In genomic region chr2:180276385-180276784, GRCm38 (mm10) we compare ENCODE assay signal across 13 mouse cellular contexts. TPM values are rescaled to one million over a fixed set of nuclear protein-coding genes. Genes with fewer than 3 reads are reported as not detected.
DNase-seq lines count a peak whose midpoint lies in the region; ATAC-seq and TF ChIP-seq lines count a peak whose summit lies in the region.
"Had no signal": no experiment of that assay in that cellular context is flagged by ENCODE, and none has a peak within 500 bp of the region (broad histone marks: within the 10 kb centered on the region; RNA-seq: fewer than 3 reads in every experiment).

No protein-coding gene starts in this region.

- no peak for TF ChIP-seq CTCF in bone marrow, adult 2 months (IDR thresholded peaks at IDR 0.05; ENCODE audit: control insufficient read depth, insufficient read depth, low read length)

- H3K36me3 ChIP-seq in kidney, embryonic 15.5 days: no peaks in the 10 kb centered on the region
- H3K36me3 ChIP-seq in liver, embryonic 15.5 days (replicated peaks): no peaks in the 10 kb centered on the region

- no peak overlapping the region for H3K27ac ChIP-seq in kidney, embryonic 15.5 days
- peak overlapping the region; percentile 57 for H3K27ac ChIP-seq in bone marrow, adult 2 months (ENCODE audit: control insufficient read depth, insufficient read depth, low read depth, low read length, poor library complexity)
- H3K27ac ChIP-seq in liver, embryonic 15.5 days (replicated peaks): 0 out of 2 replicates have a peak overlapping the region, but pooled peaks have one; percentile 10
- H3K27ac ChIP-seq: forebrain, embryonic 13.5 days had no signal

- no peak for ATAC-seq in kidney, embryonic 15.5 days (replicated peaks; ENCODE audit: low FRiP score)
- ATAC-seq in liver, embryonic 15.5 days (ENCODE audit: insufficient read depth): no peak

- H3K27me3 ChIP-seq in kidney, embryonic 15.5 days: peaks cover 5% of the 10 kb centered on the region
- H3K27me3 ChIP-seq in liver, embryonic 15.5 days: peaks cover 11% of the 10 kb centered on the region; the same call in 1 of the 2 replicates

- no peak overlapping the region for H3K4me3 ChIP-seq in kidney, embryonic 15.5 days (replicated peaks)
- no peak overlapping the region for H3K4me3 ChIP-seq in bone marrow, adult 2 months (replicated peaks; ENCODE audit: control insufficient read depth, low read depth, low read length)
- H3K4me3 ChIP-seq in liver, embryonic 15.5 days (replicated peaks): 0 out of 2 replicates have a peak overlapping the region, but pooled peaks have one; percentile 2
- H3K4me3 ChIP-seq: forebrain, embryonic 13.5 days had no signal

- peak overlapping the region; percentile 13; the same call in 1 of the 2 replicates for H3K4me2 ChIP-seq in kidney, embryonic 15.5 days
- H3K4me2 ChIP-seq in liver, embryonic 15.5 days: peak overlapping the region; percentile 61

- H3K9ac ChIP-seq in kidney, embryonic 15.5 days: no peak overlapping the region
- 0 out of 2 replicates have a peak overlapping the region, but pooled peaks have one; percentile 13 for H3K9ac ChIP-seq in liver, embryonic 15.5 days
- H3K9ac ChIP-seq: forebrain, embryonic 13.5 days had no signal

- WGBS in kidney, embryonic 15.5 days: 46% methylated on average over 4 of the region's 4 CpGs
- WGBS in bone marrow, adult 2 months: 12% methylated on average over 4 of the region's 4 CpGs
- 11% methylated on average over 4 of the region's 4 CpGs for WGBS in liver, embryonic 15.5 days (ENCODE audit: insufficient replicate concordance)

- peak; percentile 23 for DNase-seq in cerebellum, adult 9-11 months
- no peak for DNase-seq in cerebellum, postnatal 25 days
- no peak for DNase-seq in kidney, postnatal 10 days
- no peak for DNase-seq in thymus, adult 18-20 months
- DNase-seq in MN1 (ENCODE audit: low spot score): no peak

- H3K9me3 ChIP-seq in kidney, embryonic 15.5 days (replicated peaks): no peaks in the 10 kb centered on the region
- H3K9me3 ChIP-seq in liver, embryonic 15.5 days (replicated peaks): no peaks in the 10 kb centered on the region
- H3K9me3 ChIP-seq: forebrain, embryonic 13.5 days; G1E had no signal

- no peak for TF ChIP-seq POLR2A in bone marrow, adult 2 months (IDR thresholded peaks at IDR 0.05; ENCODE audit: borderline replicate concordance, control insufficient read depth, low read depth, low read length)

- peaks cover 40% of the 10 kb centered on the region for H3K4me1 ChIP-seq in kidney, embryonic 15.5 days
- H3K4me1 ChIP-seq in bone marrow, adult 2 months (ENCODE audit: control insufficient read depth, insufficient read depth, low read length): peaks cover 13% of the 10 kb centered on the region; the same call in 1 of the 2 replicates
- H3K4me1 ChIP-seq in liver, embryonic 15.5 days (replicated peaks): peaks cover 50% of the 10 kb centered on the region

RNA-seq across cellular contexts. Expression of gene Cables2, which starts 3.1 kb away (rescaled TPM):
- polyA plus RNA-seq in kidney, embryonic 15.5 days (2015; fragmentation: Nextera tagmentation; extraction: Ambion mirVana): 11.8 and 12.3 TPM in 2 replicates
- polyA plus RNA-seq in bone marrow, adult 2 months (2011; ENCODE audit: insufficient read depth, insufficient read length, low replicate concordance, missing spikeins): 12.2 and 16.3 TPM in 2 replicates
- polyA plus RNA-seq in liver, embryonic 15.5 days (2015; fragmentation: Nextera tagmentation; extraction: Ambion mirVana): 3.4 and 3.5 TPM in 2 replicates

RNA-seq across cellular contexts. Expression of gene Rbbp8nl, which starts 13.3 kb away (rescaled TPM):
- 0.84 and 0.87 TPM in 2 replicates for polyA plus RNA-seq in kidney, embryonic 15.5 days (2015; fragmentation: Nextera tagmentation; extraction: Ambion mirVana)
- not detected in 2 replicates for polyA plus RNA-seq in bone marrow, adult 2 months (2011; ENCODE audit: insufficient read depth, insufficient read length, low replicate concordance, missing spikeins)
- not detected in 2 replicates for polyA plus RNA-seq in liver, embryonic 15.5 days (2015; fragmentation: Nextera tagmentation; extraction: Ambion mirVana)
- polyA plus RNA-seq: adrenal gland, adult 2 months; forebrain, embryonic 13.5 days; G1E; inflammation-experienced regulatory T-cells, adult 6 months; midbrain, embryonic 16.5 days had no signal

RNA-seq across cellular contexts. Expression of gene Rps21, which starts 19.2 kb away (rescaled TPM):
- polyA plus RNA-seq in kidney, embryonic 15.5 days (2015; fragmentation: Nextera tagmentation; extraction: Ambion mirVana): 637 and 713 TPM in 2 replicates
- 1,144 and 1,728 TPM in 2 replicates for polyA plus RNA-seq in bone marrow, adult 2 months (2011; ENCODE audit: insufficient read depth, insufficient read length, low replicate concordance, missing spikeins)
- 223 and 320 TPM in 2 replicates for polyA plus RNA-seq in liver, embryonic 15.5 days (2015; fragmentation: Nextera tagmentation; extraction: Ambion mirVana)

RNA-seq across cellular contexts. Expression of gene Lama5, which starts 50.7 kb away (rescaled TPM):
- 40.6 and 46.7 TPM in 2 replicates for polyA plus RNA-seq in kidney, embryonic 15.5 days (2015; fragmentation: Nextera tagmentation; extraction: Ambion mirVana)
- polyA plus RNA-seq in bone marrow, adult 2 months (2011; ENCODE audit: insufficient read depth, insufficient read length, low replicate concordance, missing spikeins): 1.5 and 6.6 TPM in 2 replicates
- polyA plus RNA-seq in liver, embryonic 15.5 days (2015; fragmentation: Nextera tagmentation; extraction: Ambion mirVana): 1.6 and 1.9 TPM in 2 replicates

RNA-seq across cellular contexts. Expression of gene Gata5, which starts 58.1 kb away (rescaled TPM):
- polyA plus RNA-seq in kidney, embryonic 15.5 days (2015; fragmentation: Nextera tagmentation; extraction: Ambion mirVana): 3.0 and 4.7 TPM in 2 replicates
- polyA plus RNA-seq in bone marrow, adult 2 months (2011; ENCODE audit: insufficient read depth, insufficient read length, low replicate concordance, missing spikeins): not detected in 2 replicates
- 0.25 and 0.37 TPM in 2 replicates for polyA plus RNA-seq in liver, embryonic 15.5 days (2015; fragmentation: Nextera tagmentation; extraction: Ambion mirVana)
- polyA plus RNA-seq: forebrain, embryonic 13.5 days; G1E; inflammation-experienced regulatory T-cells, adult 6 months; midbrain, embryonic 16.5 days had no signal
